Mouse (Mus musculus) neural tube, embryonic 15.5 days (tissue): Measurements from ENCODE around the gene Defb13. TPM values are rescaled to one million over a fixed set of nuclear protein-coding genes. Genes with fewer than 3 reads are reported as not detected.
A peak's percentile ranks its signal among the peaks of the same experiment; 100 is the strongest.

Experiments used
- ATAC-seq: fragments of 200-750 bp; cut with Nextera tagmentation; 2 replicates; pipeline ENCODE4 v1.8.0; 2017; ENCODE audit warnings: mild to moderate bottlenecking, moderate TSS enrichment, moderate library complexity; ENCODE audit not compliant: low FRiP score
- H3K27ac ChIP-seq: fragments of 300-500 bp; sonication (generic); replicated peaks from 2 replicates; pipeline ENCODE4 v1.5.1; 2015; ENCODE audit warnings: mild to moderate bottlenecking, inconsistent platforms
- H3K27me3 ChIP-seq: fragments of 300-500 bp; sonication (generic); replicated peaks from 2 replicates; pipeline ENCODE4 v1.6.1; 2015; ENCODE audit warnings: inconsistent platforms
- H3K36me3 ChIP-seq: fragments of 300-500 bp; sonication (generic); 2 replicates; pipeline ENCODE4 v1.6.1; 2015; ENCODE audit warnings: inconsistent platforms
- H3K4me1 ChIP-seq: fragments of 300-500 bp; sonication (generic); 2 replicates; pipeline ENCODE4 v1.6.1; 2015; ENCODE audit warnings: inconsistent platforms
- H3K4me2 ChIP-seq: fragments of 300-500 bp; sonication (generic); 2 replicates; pipeline ENCODE4 v1.6.1; 2015; ENCODE audit warnings: inconsistent platforms, mild to moderate bottlenecking, moderate library complexity
- H3K4me3 ChIP-seq: fragments of 300-500 bp; sonication (generic); replicated peaks from 2 replicates; pipeline ENCODE4 v1.5.1; 2015; ENCODE audit warnings: mild to moderate bottlenecking, inconsistent platforms
- H3K9ac ChIP-seq: fragments of 300-500 bp; sonication (generic); replicated peaks from 2 replicates; pipeline ENCODE4 v1.6.1; 2015; ENCODE audit warnings: mild to moderate bottlenecking, inconsistent platforms
- H3K9me3 ChIP-seq: fragments of 300-500 bp; sonication (generic); replicated peaks from 2 replicates; pipeline ENCODE4 v1.6.1; 2016; ENCODE audit warnings: inconsistent platforms
- WGBS: fragments of 180-500 bp; shearing (Covaris S2); methylation state at CpG from one replicate; pipeline ENCODE4 v1.1.7; 2015; ENCODE audit warnings: mixed read lengths; 5-methylcytosine and 5-hydroxymethylcytosine counted together
- polyA plus RNA-seq: library from polyadenylated mRNA; unstranded; fragments of >200 nt; fragmentation: Nextera tagmentation; extraction: Ambion mirVana; gene quantifications from 2 replicates; pipeline ENCODE4 v1.2.1, GENCODE M21; 2015

The Defb13 gene
- polyA plus RNA-seq, 1 experiment from 2014 or later, result not detected

GRCm38 (mm10) chr8:21966646-21967045, 20.1 kb downstream of the Defb13 start:
- no peaks in the 10 kb centered on the region for H3K27me3 ChIP-seq
- H3K4me3 ChIP-seq, result no peak overlapping the region
- H3K36me3 ChIP-seq, result no peaks in the 10 kb centered on the region
- no peak overlapping the region for H3K9ac ChIP-seq
- WGBS, result 83% methylated on average over 1 of the region's 1 CpGs
- H3K4me1 ChIP-seq, result no peaks in the 10 kb centered on the region
- no peak overlapping the region for H3K4me2 ChIP-seq
- H3K27ac ChIP-seq, result no peak overlapping the region
- H3K9me3 ChIP-seq, result no peaks in the 10 kb centered on the region
- ATAC-seq, result no peak

- H3K4me1 ChIP-seq, result no peaks in the 10 kb centered on the region
- H3K9me3 ChIP-seq, result no peaks in the 10 kb centered on the region
- no peak within 1 kb of the TSS for H3K9ac ChIP-seq
- no peak within 1 kb of the TSS for H3K4me2 ChIP-seq
- no peak for ATAC-seq
- H3K36me3 ChIP-seq, result no peaks in the 10 kb centered on the region
- H3K27ac ChIP-seq, result no peak within 1 kb of the TSS
- WGBS, result 94% methylated on average over 3 of the region's 3 CpGs
- H3K4me3 ChIP-seq, result no peak within 1 kb of the TSS
- no peaks in the 10 kb centered on the region for H3K27me3 ChIP-seq
These were observed 22.9 kb downstream of the Defb13 start, which contains the start of gene Ccdc70 for GRCm38 (mm10) chr8:21969475-21969874. Ccdc70 (plus strand) TSS chr8:21969775.

- H3K27ac ChIP-seq, result no peak overlapping the region
- no peaks in the 10 kb centered on the region for H3K27me3 ChIP-seq
- peaks cover 3% of the 10 kb centered on the region; the same call in 1 of the 2 replicates for H3K4me1 ChIP-seq
- no peak overlapping the region for H3K4me3 ChIP-seq
- no peaks in the 10 kb centered on the region for H3K9me3 ChIP-seq
- no peak overlapping the region for H3K4me2 ChIP-seq
- no peaks in the 10 kb centered on the region for H3K36me3 ChIP-seq
- H3K9ac ChIP-seq, result no peak overlapping the region
- 57% methylated on average over 4 of the region's 4 CpGs for WGBS
- peak; percentile 37; the same call in 1 of the 2 replicates for ATAC-seq
These were observed 31.6 kb downstream of the Defb13 start for GRCm38 (mm10) chr8:21978193-21978592.

- H3K9me3 ChIP-seq, result no peaks in the 10 kb centered on the region
- WGBS, result 53% methylated on average over 8 of the region's 8 CpGs
- H3K9ac ChIP-seq, result no peak overlapping the region
- H3K4me1 ChIP-seq, result peaks cover 3% of the 10 kb centered on the region; the same call in 1 of the 2 replicates
- H3K4me2 ChIP-seq, result no peak overlapping the region
- H3K36me3 ChIP-seq, result no peaks in the 10 kb centered on the region
- ATAC-seq, result peak; percentile 87
- no peaks in the 10 kb centered on the region for H3K27me3 ChIP-seq
- H3K4me3 ChIP-seq, result no peak overlapping the region
- H3K27ac ChIP-seq, result no peak overlapping the region
These were observed 35.2 kb downstream of the Defb13 start for GRCm38 (mm10) chr8:21981664-21982337.

- Histone ChIP-seq H3K4me3 (no peak overlapping the region), H3K36me3 (no peaks in the 10 kb centered on the region), H3K27me3 (no peaks in the 10 kb centered on the region), H3K4me2 (no peak overlapping the region), H3K27ac (no peak overlapping the region), H3K9ac (no peak overlapping the region), H3K4me1 (no peaks in the 10 kb centered on the region), H3K9me3 (no peaks in the 10 kb centered on the region)
- ATAC-seq, result peak; percentile 79
- WGBS, result 30% methylated on average over 6 of the region's 6 CpGs
These were observed 45.6 kb downstream of the Defb13 start for GRCm38 (mm10) chr8:21992184-21992583.

- 63% methylated on average over 3 of the region's 3 CpGs for WGBS
- Histone ChIP-seq H3K36me3 (no peaks in the 10 kb centered on the region), H3K4me2 (no peak overlapping the region), H3K27ac (no peak overlapping the region), H3K27me3 (no peaks in the 10 kb centered on the region), H3K9ac (no peak overlapping the region), H3K4me1 (no peaks in the 10 kb centered on the region), H3K9me3 (no peaks in the 10 kb centered on the region), H3K4me3 (no peak overlapping the region)
- ATAC-seq, result no peak
These were observed 48.6 kb downstream of the Defb13 start for GRCm38 (mm10) chr8:21995181-21995580.

Other genes with a start within 250 kb of the Defb13 start
- gene AY761184, start 243.1 kb upstream of the Defb13 start, polyA plus RNA-seq, result not detected in 2 replicates
- 1.0 TPM in 1 of 2 replicates, not detected in the other for gene Defa24, start 212.3 kb upstream of the Defb13 start, polyA plus RNA-seq
- gene Defb50, start 123.2 kb upstream of the Defb13 start, polyA plus RNA-seq, result not detected in 2 replicates
- gene Defb2, start 106.8 kb upstream of the Defb13 start, polyA plus RNA-seq, result not detected in 2 replicates
- not detected in 2 replicates for gene Defb10, start 87.9 kb upstream of the Defb13 start, polyA plus RNA-seq
- gene Defb9, start 61.3 kb upstream of the Defb13 start, polyA plus RNA-seq, result not detected in 2 replicates
- not detected in 2 replicates for gene Defb11, start 40.4 kb upstream of the Defb13 start, polyA plus RNA-seq
- not detected in 2 replicates for gene Defb15, start 14.1 kb upstream of the Defb13 start, polyA plus RNA-seq
- not detected in 2 replicates for gene Defb35, start 8.4 kb upstream of the Defb13 start, polyA plus RNA-seq
- not detected in 2 replicates for gene Fam90a1a, start 12.0 kb downstream of the Defb13 start, polyA plus RNA-seq
- not detected in 2 replicates for gene Ccdc70, start 23.0 kb downstream of the Defb13 start, polyA plus RNA-seq
- gene Atp7b, start 113.5 kb downstream of the Defb13 start, polyA plus RNA-seq, result 1.1 and 2.1 TPM in 2 replicates
- 37.7 and 40.4 TPM in 2 replicates for gene Alg11, start 114.0 kb downstream of the Defb13 start, polyA plus RNA-seq
- 0.56 and 0.78 TPM in 2 replicates for gene Nek5, start 178.3 kb downstream of the Defb13 start, polyA plus RNA-seq
- gene Nek3, start 219.7 kb downstream of the Defb13 start, polyA plus RNA-seq, result 8.0 and 8.6 TPM in 2 replicates
- 10.6 and 17.4 TPM in 2 replicates for gene Ckap2, start 239.1 kb downstream of the Defb13 start, polyA plus RNA-seq
- 44.3 and 45.9 TPM in 2 replicates for gene Vps36, start 246.0 kb downstream of the Defb13 start, polyA plus RNA-seq